ENCODE assay signal across 9 mouse cellular contexts in genomic region chr3:138260721-138261669, GRCm38 (mm10). TPM values are rescaled to one million over a fixed set of nuclear protein-coding genes. Genes with fewer than 3 reads are reported as not detected.
A peak's percentile ranks its signal among the peaks of the same experiment; 100 is the strongest.
DNase-seq lines count a peak whose midpoint lies in the region; ATAC-seq lines count a peak whose summit lies in the region.
"Had no signal": no experiment of that assay in that cellular context is flagged by ENCODE, and none has a peak within 500 bp of the region (broad histone marks: within the 10 kb centered on the region; RNA-seq: fewer than 3 reads in every experiment).

Gene Adh1 (plus strand): TSS chr3:138260991.

- H3K9ac ChIP-seq in liver, embryonic 11.5 days (ENCODE audit: low read depth, low read length) = no peak within 1 kb of the TSS
- H3K9ac ChIP-seq in hindbrain, embryonic 13.5 days = no peak within 1 kb of the TSS

- H3K4me3 ChIP-seq in liver, embryonic 11.5 days (ENCODE audit: low read depth, low read length) = no peak within 1 kb of the TSS
- H3K4me3 ChIP-seq in hindbrain, embryonic 13.5 days = no peak within 1 kb of the TSS

- WGBS in liver, embryonic 11.5 days = 79% methylated on average over 11 of the region's 11 CpGs
- 76% methylated on average over 11 of the region's 11 CpGs for WGBS in large intestine, adult 2 months
- WGBS in hindbrain, embryonic 13.5 days = 92% methylated on average over 11 of the region's 11 CpGs

- no peaks in the 10 kb centered on the region for H3K9me3 ChIP-seq in liver, embryonic 11.5 days (ENCODE audit: control insufficient read depth, low read length)
- no peaks in the 10 kb centered on the region for H3K9me3 ChIP-seq in hindbrain, embryonic 13.5 days

- DNase-seq in liver, embryonic 11.5 days (ENCODE audit: low spot score) = peak; percentile 9
- no peak for DNase-seq in liver
- DNase-seq in adrenal gland, postnatal 36 days = peak; percentile 26 to 65
- DNase-seq in gastrocnemius, postnatal 25 days = no peak
- DNase-seq in large intestine, adult 2 months (ENCODE audit: low read depth, low spot score) = no peak
- DNase-seq in left cerebral cortex, adult 8-10 months (ENCODE audit: low spot score in 2 of 2) = no peak
- DNase-seq: cerebellum, postnatal 10 days had no signal

- ATAC-seq in liver, embryonic 11.5 days (replicated peaks; ENCODE audit: low FRiP score) = no peak
- ATAC-seq in hindbrain, embryonic 13.5 days (ENCODE audit: low FRiP score) = no peak
- ATAC-seq: hindbrain, postnatal 0 days had no signal

- H3K27ac ChIP-seq in liver, embryonic 11.5 days (ENCODE audit: low read depth, low read length) = no peak within 1 kb of the TSS
- H3K27ac ChIP-seq in hindbrain, embryonic 13.5 days = no peak within 1 kb of the TSS
- H3K27ac ChIP-seq: hindbrain, postnatal 0 days had no signal

- peaks cover 5% of the 10 kb centered on the region; the same call in 1 of the 2 replicates for H3K4me1 ChIP-seq in liver, embryonic 11.5 days (replicated peaks; ENCODE audit: control insufficient read depth, insufficient read depth, low read length)
- no peaks in the 10 kb centered on the region for H3K4me1 ChIP-seq in hindbrain, embryonic 13.5 days (replicated peaks)

- no peak within 1 kb of the TSS for H3K4me2 ChIP-seq in liver, embryonic 11.5 days
- no peak within 1 kb of the TSS for H3K4me2 ChIP-seq in hindbrain, embryonic 13.5 days

- no peaks in the 10 kb centered on the region for H3K27me3 ChIP-seq in liver, embryonic 11.5 days (replicated peaks; ENCODE audit: control insufficient read depth, insufficient read depth, low read length)
- H3K27me3 ChIP-seq in hindbrain, embryonic 13.5 days = no peaks in the 10 kb centered on the region

- H3K36me3 ChIP-seq in liver, embryonic 11.5 days (ENCODE audit: control insufficient read depth, insufficient read depth, low read length) = no peaks in the 10 kb centered on the region
- H3K36me3 ChIP-seq in hindbrain, embryonic 13.5 days = no peaks in the 10 kb centered on the region

RNA-seq across cellular contexts. Expression of gene Adh1, which starts in this region (rescaled TPM):
- 0.83 and 1.4 TPM in 2 replicates for polyA plus RNA-seq in liver, embryonic 11.5 days (2014; fragmentation: Nextera tagmentation; extraction: Ambion mirVana)
- total RNA-seq in adrenal gland, postnatal 36 days (2021) = 1,000 to 10,000 TPM; 2,463 to 7,675 TPM
- 10 to 100 TPM; 25.2 to 50.3 TPM for total RNA-seq in gastrocnemius, postnatal 25 days (2021)
- polyA plus RNA-seq in large intestine, adult 2 months (2012; rRNA removed) = 25.1 and 63.3 TPM in 2 replicates
- polyA plus RNA-seq in hindbrain, embryonic 13.5 days (2015; fragmentation: Nextera tagmentation; extraction: Ambion mirVana) = 0.65 and 1.4 TPM in 2 replicates
- total RNA-seq in left cerebral cortex, adult 8-10 months (2022) = 1 to 10 TPM in 3 of 4 experiments, under 1 TPM in 1; 0.84 to 1.8 (median 1.6) TPM

Comparison
In these comparisons a context has a peak if more than half of its experiments do, and no peak if none do; other contexts are left out.
1. RNA of gene Adh1 (total RNA-seq): 2,463 to 7,675 TPM in adrenal gland, postnatal 36 days; 25.2 to 50.3 TPM in gastrocnemius, postnatal 25 days and 0.84 to 1.8 TPM in left cerebral cortex, adult 8-10 months; every median in the first group is over 10 times any median in the second.
2. RNA of gene Adh1 (polyA plus RNA-seq): 25.1 to 63.3 TPM in large intestine, adult 2 months; 0.83 to 1.4 TPM in liver, embryonic 11.5 days and 0.65 to 1.4 TPM in hindbrain, embryonic 13.5 days; every median in the first group is over 10 times any median in the second.
3. DNase-seq: peak in liver, embryonic 11.5 days (single experiment) and adrenal gland, postnatal 36 days (2 of 2); none in liver (single experiment), gastrocnemius, postnatal 25 days (single experiment), large intestine, adult 2 months (single experiment) and left cerebral cortex, adult 8-10 months (0 of 2).